Mouse (Mus musculus) intestine, postnatal 0 days (tissue): ENCODE data around the gene Tlr13. TPM values are rescaled to one million over a fixed set of nuclear protein-coding genes. Genes with fewer than 3 reads are reported as not detected.

ENCODE experiments used
- ATAC-seq: fragments of 200-750 bp; cut with Nextera tagmentation; 2 replicates; pipeline ENCODE4 v1.8.0; 2017; ENCODE audit warnings: mild to moderate bottlenecking, moderate TSS enrichment, moderate library complexity
- H3K27ac ChIP-seq: fragments of 300-500 bp; sonication (generic); 2 replicates; pipeline ENCODE4 v1.5.1; 2014; ENCODE audit warnings: mild to moderate bottlenecking, low read depth, low read length, moderate library complexity
- H3K27me3 ChIP-seq: fragments of 300-500 bp; sonication (generic); replicated peaks from 2 replicates; pipeline ENCODE4 v1.6.1; 2014; ENCODE audit warnings: low read length, mixed read lengths; ENCODE audit not compliant: control insufficient read depth, insufficient read depth
- H3K36me3 ChIP-seq: fragments of 300-500 bp; sonication (generic); 2 replicates; pipeline ENCODE4 v1.6.1; 2014; ENCODE audit warnings: mild to moderate bottlenecking, moderate library complexity; ENCODE audit not compliant: control insufficient read depth, insufficient read depth
- H3K4me1 ChIP-seq: fragments of 300-500 bp; sonication (generic); replicated peaks from 2 replicates; pipeline ENCODE4 v1.6.1; 2014; ENCODE audit warnings: antibody characterized with exemption, low read length, mixed read lengths; ENCODE audit not compliant: control insufficient read depth, insufficient read depth
- H3K4me2 ChIP-seq: fragments of 300-500 bp; sonication (generic); replicated peaks from 2 replicates; pipeline ENCODE4 v1.6.1; 2014; ENCODE audit warnings: low read depth, mild to moderate bottlenecking, moderate library complexity
- H3K4me3 ChIP-seq: fragments of 300-500 bp; sonication (generic); 2 replicates; pipeline ENCODE4 v1.5.1; 2014; ENCODE audit warnings: low read depth, low read length
- H3K9ac ChIP-seq: fragments of 300-500 bp; sonication (generic); 2 replicates; pipeline ENCODE4 v1.6.1; 2014; ENCODE audit warnings: mild to moderate bottlenecking, low read depth, low read length
- H3K9me3 ChIP-seq: fragments of 300-500 bp; sonication (generic); 2 replicates; pipeline ENCODE4 v1.6.1; 2016; ENCODE audit warnings: mixed run types; ENCODE audit not compliant: control insufficient read depth
- CTCF ChIP-seq: sonication (generic); IDR thresholded peaks from 2 replicates; pipeline ENCODE4 v1.5.1; 2016; ENCODE audit warnings: low read depth, mild to moderate bottlenecking, control low read depth, antibody characterized with exemption, moderate library complexity
- WGBS: fragments of 180-500 bp; shearing (Covaris S2); extraction: QIAGEN DNeasy Blood & Tissue Kit; methylation state at CpG from one replicate; pipeline ENCODE4 v1.1.7; 2014; 5-methylcytosine and 5-hydroxymethylcytosine counted together
- polyA plus RNA-seq: library from polyadenylated mRNA; unstranded; fragments of >200 nt; fragmentation: Nextera tagmentation; extraction: Ambion mirVana; gene quantifications from 2 replicates; pipeline ENCODE4 v1.2.1, GENCODE M21; 2015

Tlr13 gene
- polyA plus RNA-seq, 1 experiment from 2014 or later = 0.94 TPM

- Histone ChIP-seq H3K4me1 (no peaks in the 10 kb centered on the region), H3K4me2 (peak overlapping the region; percentile 60), H3K36me3 (no peaks in the 10 kb centered on the region), H3K9ac (no peak overlapping the region), H3K4me3 (peak overlapping the region; percentile 17; the same call in 1 of the 2 replicates), H3K27me3 (no peaks in the 10 kb centered on the region), H3K27ac (no peak overlapping the region), H3K9me3 (no peaks in the 10 kb centered on the region)
- WGBS = 43% methylated on average over 5 of the region's 6 CpGs
- TF ChIP-seq CTCF = no peak
- ATAC-seq = no peak
These were observed 28.8 kb downstream of the Tlr13 start for GRCm38 (mm10) chrX:106171853-106172154.

- Histone ChIP-seq H3K9me3 (no peaks in the 10 kb centered on the region), H3K4me1 (no peaks in the 10 kb centered on the region), H3K9ac (no peak overlapping the region), H3K27ac (no peak overlapping the region), H3K4me3 (no peak overlapping the region), H3K27me3 (no peaks in the 10 kb centered on the region), H3K36me3 (no peaks in the 10 kb centered on the region), H3K4me2 (no peak overlapping the region)
- TF ChIP-seq CTCF = no peak
- 64% methylated on average over 9 of the region's 9 CpGs for WGBS
- ATAC-seq = no peak
These were observed 33.3 kb downstream of the Tlr13 start for GRCm38 (mm10) chrX:106176331-106176730.

- Histone ChIP-seq H3K27me3 (no peaks in the 10 kb centered on the region), H3K9ac (no peak overlapping the region), H3K4me3 (no peak overlapping the region), H3K4me1 (peaks cover 7% of the 10 kb centered on the region; the same call in 1 of the 2 replicates), H3K27ac (no peak overlapping the region), H3K9me3 (no peaks in the 10 kb centered on the region), H3K4me2 (no peak overlapping the region), H3K36me3 (no peaks in the 10 kb centered on the region)
- no peak for TF ChIP-seq CTCF
- no peak for ATAC-seq
- WGBS = 47% methylated on average over 4 of the region's 4 CpGs
These were observed 41.3 kb downstream of the Tlr13 start for GRCm38 (mm10) chrX:106184279-106184678.

DNA sequence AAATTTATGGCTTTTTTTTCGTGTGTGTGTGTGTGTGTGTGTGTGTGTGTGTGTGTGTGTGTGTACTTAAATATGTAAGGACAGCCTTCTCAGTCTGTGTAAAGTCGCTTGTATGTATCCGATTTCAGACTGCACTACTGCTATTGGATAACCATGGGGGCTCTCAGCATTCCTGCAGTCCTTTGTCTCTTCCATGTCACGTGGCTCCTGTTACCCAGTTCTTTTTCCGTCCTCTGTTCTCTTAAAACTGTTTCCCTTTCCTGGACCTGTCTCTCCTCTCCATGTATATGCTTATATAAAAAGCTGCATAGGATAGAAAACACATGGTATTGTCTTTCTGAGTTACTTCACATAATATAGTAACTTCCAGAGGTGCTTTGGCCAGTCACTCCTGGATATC, 42.7 kb downstream of the Tlr13 start:
- Histone ChIP-seq H3K27ac (0 out of 2 replicates have a peak overlapping the region, but pooled peaks have one; percentile 15), H3K4me1 (peaks cover 7% of the 10 kb centered on the region; the same call in 1 of the 2 replicates), H3K9ac (no peak overlapping the region), H3K4me2 (no peak overlapping the region), H3K9me3 (no peaks in the 10 kb centered on the region), H3K36me3 (no peaks in the 10 kb centered on the region), H3K27me3 (no peaks in the 10 kb centered on the region), H3K4me3 (no peak overlapping the region)
- 24% methylated on average over 5 of the region's 5 CpGs for WGBS
- ATAC-seq = no peak
- TF ChIP-seq CTCF = no peak

DNA sequence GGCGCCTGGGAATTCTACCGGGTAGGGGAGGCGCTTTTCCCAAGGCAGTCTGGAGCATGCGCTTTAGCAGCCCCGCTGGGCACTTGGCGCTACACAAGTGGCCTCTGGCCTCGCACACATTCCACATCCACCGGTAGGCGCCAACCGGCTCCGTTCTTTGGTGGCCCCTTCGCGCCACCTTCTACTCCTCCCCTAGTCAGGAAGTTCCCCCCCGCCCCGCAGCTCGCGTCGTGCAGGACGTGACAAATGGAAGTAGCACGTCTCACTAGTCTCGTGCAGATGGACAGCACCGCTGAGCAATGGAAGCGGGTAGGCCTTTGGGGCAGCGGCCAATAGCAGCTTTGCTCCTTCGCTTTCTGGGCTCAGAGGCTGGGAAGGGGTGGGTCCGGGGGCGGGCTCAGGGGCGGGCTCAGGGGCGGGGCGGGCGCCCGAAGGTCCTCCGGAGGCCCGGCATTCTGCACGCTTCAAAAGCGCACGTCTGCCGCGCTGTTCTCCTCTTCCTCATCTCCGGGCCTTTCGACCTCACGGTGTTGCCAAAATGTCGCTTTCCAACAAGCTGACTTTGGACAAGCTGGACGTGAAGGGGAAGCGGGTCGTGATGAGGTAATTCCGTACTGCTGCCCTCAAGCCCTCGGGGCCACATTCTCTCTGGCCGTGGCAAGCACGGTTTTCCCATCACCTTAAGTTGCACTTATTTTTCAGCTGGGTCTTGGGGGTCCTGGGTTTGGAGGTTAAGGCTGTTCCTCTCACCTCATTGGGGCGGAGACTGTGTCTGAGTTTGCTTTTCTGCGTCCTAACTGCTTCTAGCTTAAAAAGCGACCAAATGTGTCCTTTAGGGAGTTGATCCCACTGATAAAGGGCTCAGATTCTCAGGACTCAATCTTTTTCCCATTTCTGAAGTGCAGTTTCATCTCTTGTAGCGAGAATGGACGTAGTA, 44.0 kb downstream of the Tlr13 start, which contains the start of gene Pgk1:
TSS of gene Pgk1 (plus strand) at position 388 of the 937 bp plus-strand sequence.
- 13% methylated on average over 54 of the region's 55 CpGs for WGBS
- Histone ChIP-seq H3K4me1 (peaks cover 7% of the 10 kb centered on the region; the same call in 1 of the 2 replicates), H3K9me3 (no peaks in the 10 kb centered on the region), H3K27ac (peak within 1 kb of the TSS; percentile 66), H3K4me2 (peak within 1 kb of the TSS; percentile 60), H3K27me3 (no peaks in the 10 kb centered on the region), H3K4me3 (peak within 1 kb of the TSS; percentile 50), H3K9ac (peak within 1 kb of the TSS; percentile 48), H3K36me3 (no peaks in the 10 kb centered on the region)
- TF ChIP-seq CTCF = peak; percentile 42
- peak; percentile 97 for ATAC-seq

DNA sequence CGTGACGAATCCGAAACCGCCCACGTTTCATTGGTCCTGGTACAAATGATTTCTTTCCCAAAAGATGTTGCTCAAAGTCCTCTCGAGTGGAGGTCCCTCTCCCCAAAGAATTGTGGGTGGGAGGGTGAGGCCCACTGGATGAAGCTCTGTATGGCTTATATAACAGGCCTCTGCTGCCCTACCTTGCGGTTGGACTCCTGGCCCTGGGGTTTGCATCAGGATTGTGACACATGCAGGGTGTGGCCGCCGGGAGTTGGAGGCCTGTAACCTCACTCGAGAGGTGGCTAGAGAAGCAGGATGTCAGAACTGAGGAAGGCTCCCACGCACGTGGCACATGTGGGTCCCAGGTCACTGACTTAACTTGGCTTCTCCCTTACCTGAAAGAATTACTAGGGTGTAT, 44.7 kb downstream of the Tlr13 start:
- peak overlapping the region; percentile 60 for H3K4me2 ChIP-seq
- H3K4me3 ChIP-seq = peak overlapping the region; percentile 50
- peaks cover 7% of the 10 kb centered on the region; the same call in 1 of the 2 replicates for H3K4me1 ChIP-seq
- no peaks in the 10 kb centered on the region for H3K27me3 ChIP-seq
- ATAC-seq = peak; percentile 70
- peak overlapping the region; percentile 66; the same call in 1 of the 2 replicates for H3K27ac ChIP-seq
- H3K9me3 ChIP-seq = no peaks in the 10 kb centered on the region
- no peak for TF ChIP-seq CTCF
- WGBS = 26% methylated on average over 12 of the region's 12 CpGs
- H3K36me3 ChIP-seq = no peaks in the 10 kb centered on the region
- H3K9ac ChIP-seq = peak overlapping the region; percentile 48; the same call in 1 of the 2 replicates
